Mouse (Mus musculus) heart, embryonic 11.5 days (tissue): ENCODE data around the gene Spef1. TPM values are rescaled to one million over a fixed set of nuclear protein-coding genes. Genes with fewer than 3 reads are reported as not detected.

Experiments
- ATAC-seq: fragments of 200-750 bp; cut with Nextera tagmentation; replicated peaks from 2 replicates; pipeline ENCODE4 v1.8.0; 2017; ENCODE audit warnings: moderate library complexity; ENCODE audit not compliant: insufficient number of reproducible peaks, low FRiP score, low TSS enrichment
- H3K27ac ChIP-seq: fragments of 300-500 bp; sonication (generic); 2 replicates; pipeline ENCODE4 v1.5.1; 2014; ENCODE audit warnings: mild to moderate bottlenecking, low read depth, low read length
- H3K27me3 ChIP-seq: fragments of 300-500 bp; sonication (generic); 2 replicates; pipeline ENCODE4 v1.6.1; 2014; ENCODE audit warnings: mild to moderate bottlenecking, low read length, mixed read lengths; ENCODE audit not compliant: control insufficient read depth, insufficient read depth
- H3K36me3 ChIP-seq: fragments of 300-500 bp; sonication (generic); 2 replicates; pipeline ENCODE4 v1.6.1; 2014; ENCODE audit warnings: mild to moderate bottlenecking, low read length, moderate library complexity, mixed read lengths; ENCODE audit not compliant: control insufficient read depth, insufficient read depth
- H3K4me1 ChIP-seq: fragments of 300-500 bp; sonication (generic); 2 replicates; pipeline ENCODE4 v1.6.1; 2014; ENCODE audit warnings: low read length; ENCODE audit not compliant: control insufficient read depth, insufficient read depth
- H3K4me2 ChIP-seq: fragments of 300-500 bp; sonication (generic); 2 replicates; pipeline ENCODE4 v1.6.1; 2014; ENCODE audit warnings: mild to moderate bottlenecking, moderate library complexity
- H3K4me3 ChIP-seq: fragments of 300-500 bp; sonication (generic); 2 replicates; pipeline ENCODE4 v1.5.1; 2014; ENCODE audit warnings: low read depth, low read length
- H3K9ac ChIP-seq: fragments of 300-500 bp; sonication (generic); 2 replicates; pipeline ENCODE4 v1.6.1; 2014; ENCODE audit warnings: mild to moderate bottlenecking, low read depth, low read length, moderate library complexity
- H3K9me3 ChIP-seq: fragments of 300-500 bp; sonication (generic); replicated peaks from 2 replicates; pipeline ENCODE4 v1.6.1; 2016; ENCODE audit warnings: low read length; ENCODE audit not compliant: control insufficient read depth
- WGBS: fragments of 180-500 bp; shearing (Covaris S2); extraction: QIAGEN DNeasy Blood & Tissue Kit; methylation state at CpG from one replicate; pipeline ENCODE4 v1.1.7; 2014; ENCODE audit not compliant: insufficient replicate concordance; 5-methylcytosine and 5-hydroxymethylcytosine counted together
- polyA plus RNA-seq: library from polyadenylated mRNA; unstranded; fragments of >200 nt; fragmentation: Nextera tagmentation; extraction: Ambion mirVana; gene quantifications from 2 replicates; pipeline ENCODE4 v1.2.1, GENCODE M21; 2014

The Spef1 gene
- polyA plus RNA-seq, 1 experiment from 2014 or later = 1.7 TPM

GRCm38 (mm10) chr2:131201262-131201661, 14.2 kb upstream of the Spef1 start:
- no peak for ATAC-seq
- H3K4me1 ChIP-seq = peaks cover 11% of the 10 kb centered on the region
- no peaks in the 10 kb centered on the region; the same call in 1 of the 2 replicates for H3K36me3 ChIP-seq
- no peaks in the 10 kb centered on the region for H3K9me3 ChIP-seq
- H3K4me2 ChIP-seq = no peak overlapping the region
- H3K27ac ChIP-seq = no peak overlapping the region
- WGBS = 84% methylated on average over 3 of the region's 3 CpGs
- H3K27me3 ChIP-seq = no peaks in the 10 kb centered on the region
- no peak overlapping the region for H3K4me3 ChIP-seq
- H3K9ac ChIP-seq = no peak overlapping the region

- WGBS = 74% methylated on average over 2 of the region's 2 CpGs
- no peak overlapping the region for H3K9ac ChIP-seq
Observed at GRCm38 (mm10) chr2:131200710-131201109, 13.6 kb upstream of the Spef1 start.

GRCm38 (mm10) chr2:131196606-131197316, 9.7 kb upstream of the Spef1 start:
- Histone ChIP-seq H3K4me3 (no peak overlapping the region), H3K27me3 (no peaks in the 10 kb centered on the region), H3K4me1 (no peaks in the 10 kb centered on the region), H3K27ac (no peak overlapping the region), H3K4me2 (no peak overlapping the region), H3K9ac (no peak overlapping the region), H3K36me3 (peaks cover 13% of the 10 kb centered on the region), H3K9me3 (no peaks in the 10 kb centered on the region)
- no peak for ATAC-seq
- 90% methylated on average over 16 of the region's 16 CpGs for WGBS

More at GRCm38 (mm10) chr2:131200710-131201109, 13.6 kb upstream of the Spef1 start:
- Histone ChIP-seq H3K27me3 (no peaks in the 10 kb centered on the region), H3K9me3 (no peaks in the 10 kb centered on the region), H3K27ac (no peak overlapping the region), H3K4me2 (no peak overlapping the region), H3K36me3 (no peaks in the 10 kb centered on the region; the same call in 1 of the 2 replicates), H3K4me3 (no peak overlapping the region), H3K4me1 (peaks cover 11% of the 10 kb centered on the region)
- ATAC-seq = no peak

- Histone ChIP-seq H3K4me2 (no peak overlapping the region), H3K27me3 (no peaks in the 10 kb centered on the region), H3K4me1 (peaks cover 18% of the 10 kb centered on the region), H3K4me3 (no peak overlapping the region), H3K27ac (no peak overlapping the region), H3K36me3 (peaks cover 13% of the 10 kb centered on the region), H3K9me3 (no peaks in the 10 kb centered on the region), H3K9ac (no peak overlapping the region)
- WGBS = 69% methylated on average over 7 of the region's 7 CpGs
- no peak for ATAC-seq
Observed at GRCm38 (mm10) chr2:131191005-131191390, 3.9 kb upstream of the Spef1 start.

GRCm38 (mm10) chr2:131190344-131191004, 3.4 kb upstream of the Spef1 start:
- no peak overlapping the region for H3K27ac ChIP-seq
- H3K9ac ChIP-seq = no peak overlapping the region
- no peaks in the 10 kb centered on the region for H3K9me3 ChIP-seq
- ATAC-seq = no peak
- H3K4me1 ChIP-seq = peaks cover 18% of the 10 kb centered on the region
- H3K27me3 ChIP-seq = no peaks in the 10 kb centered on the region
- H3K4me2 ChIP-seq = peak overlapping the region; percentile 27
- peaks cover 13% of the 10 kb centered on the region for H3K36me3 ChIP-seq
- 56% methylated on average over 10 of the region's 10 CpGs for WGBS
- no peak overlapping the region for H3K4me3 ChIP-seq

- Histone ChIP-seq H3K4me3 (no peak overlapping the region), H3K9ac (no peak overlapping the region), H3K36me3 (peaks cover 13% of the 10 kb centered on the region), H3K27ac (no peak overlapping the region), H3K4me2 (peak overlapping the region; percentile 27), H3K9me3 (no peaks in the 10 kb centered on the region), H3K27me3 (no peaks in the 10 kb centered on the region), H3K4me1 (peaks cover 18% of the 10 kb centered on the region)
- 51% methylated on average over 5 of the region's 5 CpGs for WGBS
- no peak for ATAC-seq
Observed at GRCm38 (mm10) chr2:131189521-131190309, 2.6 kb upstream of the Spef1 start.

GRCm38 (mm10) chr2:131188311-131188710, 1.2 kb upstream of the Spef1 start:
- Histone ChIP-seq H3K4me3 (peak overlapping the region; percentile 73), H3K27me3 (no peaks in the 10 kb centered on the region), H3K4me1 (peaks cover 18% of the 10 kb centered on the region), H3K36me3 (peaks cover 5% of the 10 kb centered on the region), H3K4me2 (peak overlapping the region; percentile 93), H3K9ac (0 out of 2 replicates have a peak overlapping the region, but pooled peaks have one; percentile 86), H3K27ac (no peak overlapping the region), H3K9me3 (no peaks in the 10 kb centered on the region)
- ATAC-seq = no peak
- 88% methylated on average over 5 of the region's 5 CpGs for WGBS

GRCm38 (mm10) chr2:131187602-131187922, 480 bp upstream of the Spef1 start:
- WGBS = 33% methylated on average over 3 of the region's 3 CpGs
- no peak overlapping the region for H3K27ac ChIP-seq
- peaks cover 18% of the 10 kb centered on the region for H3K4me1 ChIP-seq

More at GRCm38 (mm10) chr2:131187602-131187922, 480 bp upstream of the Spef1 start:
- Histone ChIP-seq H3K9ac (peak overlapping the region; percentile 86), H3K9me3 (no peaks in the 10 kb centered on the region), H3K4me2 (peak overlapping the region; percentile 93), H3K4me3 (peak overlapping the region; percentile 73), H3K36me3 (peaks cover under 1% of the 10 kb centered on the region), H3K27me3 (no peaks in the 10 kb centered on the region)
- ATAC-seq = no peak
